Mouse (Mus musculus) kidney, embryonic 14.5 days (tissue): ENCODE data around the gene Pcyt1a. TPM values are rescaled to one million over a fixed set of nuclear protein-coding genes. Genes with fewer than 3 reads are reported as not detected.
A peak's percentile ranks its signal among the peaks of the same experiment; 100 is the strongest.

Experiments
- ATAC-seq: fragments of 200-750 bp; cut with Nextera tagmentation; 2 replicates; pipeline ENCODE4 v1.8.0; 2017; ENCODE audit warnings: moderate number of reproducible peaks, mild to moderate bottlenecking, moderate TSS enrichment, moderate library complexity; ENCODE audit not compliant: low FRiP score, low TSS enrichment
- H3K27ac ChIP-seq: fragments of 300-500 bp; sonication (generic); 2 replicates; pipeline ENCODE4 v1.5.1; 2014; ENCODE audit warnings: low read depth, mild to moderate bottlenecking, low read length, moderate library complexity, mixed read lengths
- H3K27me3 ChIP-seq: fragments of 300-500 bp; sonication (generic); 2 replicates; pipeline ENCODE4 v1.6.1; 2014; ENCODE audit warnings: mild to moderate bottlenecking, low read length; ENCODE audit not compliant: control insufficient read depth, insufficient read depth
- H3K36me3 ChIP-seq: fragments of 300-500 bp; sonication (generic); 2 replicates; pipeline ENCODE4 v1.6.1; 2014; ENCODE audit warnings: low read length, mixed read lengths; ENCODE audit not compliant: control insufficient read depth, insufficient read depth
- H3K4me1 ChIP-seq: fragments of 300-500 bp; sonication (generic); 2 replicates; pipeline ENCODE4 v1.6.1; 2014; ENCODE audit warnings: low read length, mixed read lengths; ENCODE audit not compliant: control insufficient read depth, insufficient read depth
- H3K4me2 ChIP-seq: fragments of 300-500 bp; sonication (generic); replicated peaks from 2 replicates; pipeline ENCODE4 v1.6.1; 2014; ENCODE audit warnings: low read depth, mild to moderate bottlenecking, low read length
- H3K4me3 ChIP-seq: fragments of 300-500 bp; sonication (generic); 2 replicates; pipeline ENCODE4 v1.5.1; 2014; ENCODE audit warnings: mild to moderate bottlenecking, low read length
- H3K9ac ChIP-seq: fragments of 300-500 bp; sonication (generic); 2 replicates; pipeline ENCODE4 v1.6.1; 2014; ENCODE audit warnings: low read depth, mild to moderate bottlenecking, low read length, moderate library complexity
- H3K9me3 ChIP-seq: fragments of 300-500 bp; sonication (generic); 2 replicates; pipeline ENCODE4 v1.6.1; 2016; ENCODE audit warnings: low read length; ENCODE audit not compliant: control insufficient read depth
- WGBS: fragments of 180-500 bp; shearing (Covaris S2); extraction: QIAGEN DNeasy Blood & Tissue Kit; methylation state at CpG from one replicate; pipeline ENCODE4 v1.1.7; 2014; 5-methylcytosine and 5-hydroxymethylcytosine counted together
- polyA plus RNA-seq: library from polyadenylated mRNA; unstranded; fragments of >200 nt; fragmentation: Nextera tagmentation; extraction: Ambion mirVana; gene quantifications from 2 replicates; pipeline ENCODE4 v1.2.1, GENCODE M21; 2014

The Pcyt1a gene
- polyA plus RNA-seq, 1 experiment from 2014 or later, result 40.6 TPM

DNA sequence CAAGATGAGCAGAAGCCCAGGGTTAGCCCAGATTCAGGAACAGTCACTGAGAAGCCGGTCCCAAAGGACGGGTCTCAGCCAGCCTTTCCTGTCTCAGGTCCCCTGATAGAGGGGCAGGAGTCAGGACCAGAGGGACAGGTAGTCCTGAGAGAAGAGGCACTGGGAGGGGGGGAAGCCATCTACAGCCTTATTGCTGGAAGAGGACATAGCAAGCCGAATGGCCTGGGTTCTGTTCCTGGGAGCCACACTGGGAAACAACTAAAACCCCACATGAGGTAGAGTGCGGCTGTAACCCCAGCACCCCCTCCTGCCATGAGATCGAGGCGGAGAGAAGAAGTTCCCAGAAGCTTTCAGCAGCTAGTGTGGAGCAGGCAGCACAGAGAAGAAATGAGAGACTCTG, 83.2 kb downstream of the Pcyt1a start:
- 90% methylated on average over 6 of the region's 6 CpGs for WGBS
- Histone ChIP-seq H3K27ac (no peak overlapping the region), H3K9me3 (no peaks in the 10 kb centered on the region), H3K27me3 (no peaks in the 10 kb centered on the region), H3K4me1 (peaks cover 4% of the 10 kb centered on the region; the same call in 1 of the 2 replicates), H3K9ac (no peak overlapping the region), H3K36me3 (no peaks in the 10 kb centered on the region), H3K4me2 (no peak overlapping the region), H3K4me3 (no peak overlapping the region)
- no peak for ATAC-seq

DNA sequence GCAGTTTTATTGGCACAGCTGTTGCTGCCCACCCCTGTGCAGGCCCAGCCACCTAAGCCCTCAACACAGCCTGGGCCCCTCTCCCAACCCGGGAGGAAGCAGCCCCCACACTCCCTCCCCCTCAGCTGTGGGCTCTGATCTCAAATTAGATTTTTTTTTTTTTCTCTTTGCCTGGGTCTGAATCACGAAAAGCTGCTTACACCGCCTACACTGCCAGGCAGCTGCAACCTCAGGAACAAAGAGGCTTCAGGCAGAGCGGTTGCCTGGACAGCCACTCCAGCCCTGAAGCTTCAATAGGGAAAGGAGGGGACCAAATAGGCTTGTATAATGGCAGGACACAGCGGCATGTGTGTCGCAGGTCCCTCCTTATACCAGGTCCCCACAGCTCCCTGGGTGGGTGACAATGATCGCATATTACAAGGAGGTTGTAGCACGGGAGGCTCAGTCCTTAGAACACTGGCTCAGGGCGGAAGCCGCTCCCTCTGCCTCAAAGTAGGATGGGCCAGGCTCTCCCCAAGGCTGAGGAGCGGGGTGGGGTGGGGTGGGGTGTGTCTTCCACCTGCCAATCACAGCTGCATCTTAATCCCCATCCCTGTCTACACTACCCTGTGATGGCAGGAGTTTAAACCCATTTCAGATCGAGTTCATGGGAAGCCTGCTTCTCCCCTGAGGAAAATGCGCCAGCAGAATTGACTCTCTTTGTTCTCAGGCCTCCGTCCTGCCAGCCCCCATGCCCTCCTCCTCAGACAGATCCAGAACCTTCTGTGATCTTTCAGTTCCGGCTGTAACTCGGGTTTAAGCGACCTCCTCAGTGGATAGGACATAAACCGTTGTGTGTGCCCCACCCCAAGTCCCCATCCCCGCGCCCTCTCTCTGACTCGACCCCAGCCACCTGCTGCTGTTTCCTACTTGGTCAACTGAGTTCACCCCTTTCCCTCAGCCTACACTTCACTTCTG, 85.6 kb downstream of the Pcyt1a start:
- 17% methylated on average over 21 of the region's 21 CpGs for WGBS
- peak overlapping the region; percentile 23 for H3K4me3 ChIP-seq
- peak; percentile 91 for ATAC-seq

GRCm38 (mm10) chr16:32517785-32518481, 87.2 kb downstream of the Pcyt1a start:
- no peak for ATAC-seq
- Histone ChIP-seq H3K27me3 (no peaks in the 10 kb centered on the region), H3K9me3 (no peaks in the 10 kb centered on the region), H3K27ac (no peak overlapping the region), H3K4me1 (peaks cover 4% of the 10 kb centered on the region; the same call in 1 of the 2 replicates), H3K4me3 (no peak overlapping the region), H3K36me3 (no peaks in the 10 kb centered on the region), H3K9ac (no peak overlapping the region), H3K4me2 (no peak overlapping the region)
- 92% methylated on average over 12 of the region's 12 CpGs for WGBS

More for the DNA sequence above, 85.6 kb downstream of the Pcyt1a start:
- Histone ChIP-seq H3K27me3 (no peaks in the 10 kb centered on the region), H3K9ac (peak overlapping the region; percentile 51), H3K9me3 (no peaks in the 10 kb centered on the region), H3K4me1 (peaks cover 4% of the 10 kb centered on the region; the same call in 1 of the 2 replicates), H3K4me2 (peak overlapping the region; percentile 37), H3K36me3 (no peaks in the 10 kb centered on the region), H3K27ac (peak overlapping the region; percentile 86)

GRCm38 (mm10) chr16:32519656-32520371, 89.1 kb downstream of the Pcyt1a start:
- no peaks in the 10 kb centered on the region for H3K9me3 ChIP-seq
- no peak overlapping the region for H3K27ac ChIP-seq
- WGBS, result 80% methylated on average over 15 of the region's 15 CpGs
- ATAC-seq, result no peak
- no peaks in the 10 kb centered on the region for H3K27me3 ChIP-seq
- H3K4me2 ChIP-seq, result no peak overlapping the region
- no peak overlapping the region for H3K4me3 ChIP-seq
- no peaks in the 10 kb centered on the region for H3K36me3 ChIP-seq
- H3K4me1 ChIP-seq, result peaks cover 4% of the 10 kb centered on the region; the same call in 1 of the 2 replicates
- H3K9ac ChIP-seq, result no peak overlapping the region

DNA sequence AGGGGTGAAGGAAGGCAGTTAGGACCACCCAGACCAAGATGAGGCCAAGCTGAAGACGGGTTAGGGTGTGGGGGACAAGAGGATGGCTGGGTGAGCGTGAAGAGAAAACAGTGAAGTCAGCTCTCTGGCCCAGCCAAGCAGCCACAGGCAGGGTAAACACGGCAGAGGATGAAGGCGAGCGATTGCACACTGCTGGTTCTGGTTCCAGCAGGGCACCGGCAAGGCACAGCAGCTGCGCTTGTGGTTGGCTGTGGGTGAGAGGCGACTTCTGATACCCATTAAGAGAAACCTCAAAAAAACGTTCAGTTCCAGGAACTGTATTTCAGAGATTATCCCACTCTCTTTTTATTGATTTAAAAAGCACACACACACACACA, 89.6 kb downstream of the Pcyt1a start:
- Histone ChIP-seq H3K27me3 (no peaks in the 10 kb centered on the region), H3K4me3 (no peak overlapping the region), H3K36me3 (no peaks in the 10 kb centered on the region), H3K4me1 (peaks cover 4% of the 10 kb centered on the region; the same call in 1 of the 2 replicates), H3K4me2 (no peak overlapping the region), H3K9ac (no peak overlapping the region), H3K27ac (no peak overlapping the region), H3K9me3 (no peaks in the 10 kb centered on the region)
- ATAC-seq, result no peak
- 71% methylated on average over 9 of the region's 9 CpGs for WGBS

- ATAC-seq, result no peak
- H3K36me3 ChIP-seq, result no peaks in the 10 kb centered on the region
- no peak overlapping the region for H3K27ac ChIP-seq
These were observed 92.0 kb downstream of the Pcyt1a start for GRCm38 (mm10) chr16:32522578-32523194.

GRCm38 (mm10) chr16:32523462-32524243, 92.9 kb downstream of the Pcyt1a start:
- Histone ChIP-seq H3K27me3 (no peaks in the 10 kb centered on the region), H3K27ac (no peak overlapping the region), H3K9ac (no peak overlapping the region), H3K9me3 (no peaks in the 10 kb centered on the region), H3K36me3 (no peaks in the 10 kb centered on the region), H3K4me2 (no peak overlapping the region), H3K4me3 (no peak overlapping the region), H3K4me1 (no peaks in the 10 kb centered on the region)
- no peak for ATAC-seq
- WGBS, result 47% methylated on average over 8 of the region's 8 CpGs

More at GRCm38 (mm10) chr16:32522578-32523194, 92.0 kb downstream of the Pcyt1a start:
- Histone ChIP-seq H3K4me2 (no peak overlapping the region), H3K4me3 (no peak overlapping the region), H3K9ac (no peak overlapping the region), H3K9me3 (no peaks in the 10 kb centered on the region), H3K27me3 (no peaks in the 10 kb centered on the region), H3K4me1 (no peaks in the 10 kb centered on the region)
- 80% methylated on average over 6 of the region's 6 CpGs for WGBS

DNA sequence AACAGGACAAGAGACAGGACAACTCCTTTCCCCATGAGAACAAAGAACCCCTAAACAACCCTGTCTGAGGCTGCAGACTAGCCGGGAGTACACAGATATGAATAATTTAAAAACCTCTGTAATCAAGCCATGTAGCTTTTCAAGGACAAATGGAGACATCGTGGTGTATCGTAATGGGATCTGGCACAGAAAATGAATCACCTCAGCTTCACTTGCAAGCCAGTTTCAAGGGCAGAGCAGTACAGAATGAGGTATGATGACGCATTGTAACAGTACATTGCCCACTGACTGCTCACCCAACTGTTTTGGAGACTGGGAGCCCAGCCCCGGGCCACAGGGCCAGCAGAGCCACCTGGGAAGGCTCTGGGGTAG, 93.5 kb downstream of the Pcyt1a start:
- WGBS, result 42% methylated on average over 5 of the region's 5 CpGs
- no peak overlapping the region for H3K27ac ChIP-seq
- no peaks in the 10 kb centered on the region for H3K9me3 ChIP-seq
- no peak overlapping the region for H3K9ac ChIP-seq
- H3K27me3 ChIP-seq, result no peaks in the 10 kb centered on the region
- H3K4me1 ChIP-seq, result no peaks in the 10 kb centered on the region
- H3K36me3 ChIP-seq, result no peaks in the 10 kb centered on the region
- no peak overlapping the region for H3K4me2 ChIP-seq
- no peak for ATAC-seq
- no peak overlapping the region for H3K4me3 ChIP-seq
